Mouse (Mus musculus): ENCODE measurements at regions not wholly inside any gene's neighbourhood (a gene's known extent, or its start where the extent isn't known, plus 50 kb on each side); places are given as distances from the start of the nearest gene placed in this dataset.

DNA sequence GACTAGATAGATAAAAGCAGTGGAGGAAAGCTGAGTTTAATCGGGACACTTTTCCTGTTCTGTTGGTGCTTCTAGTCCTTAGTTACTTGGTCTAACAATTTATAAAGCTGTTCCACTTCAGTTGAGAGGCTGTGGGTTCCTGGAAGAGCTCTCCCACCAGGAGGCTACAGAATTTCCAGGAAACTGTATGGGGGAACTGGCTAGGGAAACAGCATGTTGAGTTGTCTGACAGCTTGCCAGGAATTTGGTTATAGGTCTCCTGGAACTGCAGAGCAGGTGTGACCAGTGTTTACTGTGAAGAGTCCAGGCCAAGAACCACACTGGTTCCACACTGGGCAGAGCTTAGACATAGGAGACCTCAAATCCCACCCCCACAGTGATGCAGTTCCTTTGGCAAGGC lies 65.0 kb upstream of the Pik3cg start:
- DNase-seq = no peak

DNA sequence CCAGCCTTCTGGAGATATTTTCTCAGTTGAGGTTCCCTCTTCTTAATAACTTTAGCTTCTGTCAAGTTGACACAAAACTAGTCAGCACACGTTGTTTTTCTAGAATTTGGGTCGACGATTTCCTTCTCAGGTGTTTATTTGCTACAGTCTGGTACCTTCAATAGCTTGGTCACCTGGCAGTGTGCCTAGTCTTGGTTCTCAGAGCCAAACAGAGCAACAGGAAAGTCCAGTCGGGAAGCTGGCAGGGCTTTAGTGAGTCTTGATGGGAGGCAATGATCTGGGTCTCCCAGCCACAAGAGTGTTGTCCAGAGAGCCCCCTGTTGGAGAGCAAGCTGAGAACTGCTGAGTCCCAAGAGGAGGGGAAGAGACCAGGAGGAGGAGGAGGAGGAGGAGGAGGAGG lies 71.4 kb upstream of the Pik3cg start:
- DNase-seq = no peak

DNA sequence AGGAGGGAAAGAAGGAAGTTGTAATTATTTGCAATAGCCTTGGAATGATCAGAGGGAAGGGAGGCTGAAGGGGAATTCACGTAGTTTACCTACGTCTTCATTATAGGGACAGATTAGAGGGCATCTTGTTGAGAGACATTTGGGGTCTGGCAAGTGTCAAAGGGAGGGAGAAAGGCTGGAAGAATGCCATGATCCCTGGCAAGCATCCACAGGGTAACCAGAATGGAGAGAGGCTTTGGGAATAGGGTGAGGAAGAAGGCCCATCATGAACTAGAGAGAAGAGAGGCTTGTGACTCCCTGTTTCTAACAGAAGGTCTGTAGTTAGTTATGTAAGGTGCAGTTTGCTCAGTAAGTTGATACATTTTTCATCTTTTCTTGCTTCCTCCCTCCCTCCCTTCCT lies 71.8 kb upstream of the Pik3cg start:
- DNase-seq = no peak

DNA sequence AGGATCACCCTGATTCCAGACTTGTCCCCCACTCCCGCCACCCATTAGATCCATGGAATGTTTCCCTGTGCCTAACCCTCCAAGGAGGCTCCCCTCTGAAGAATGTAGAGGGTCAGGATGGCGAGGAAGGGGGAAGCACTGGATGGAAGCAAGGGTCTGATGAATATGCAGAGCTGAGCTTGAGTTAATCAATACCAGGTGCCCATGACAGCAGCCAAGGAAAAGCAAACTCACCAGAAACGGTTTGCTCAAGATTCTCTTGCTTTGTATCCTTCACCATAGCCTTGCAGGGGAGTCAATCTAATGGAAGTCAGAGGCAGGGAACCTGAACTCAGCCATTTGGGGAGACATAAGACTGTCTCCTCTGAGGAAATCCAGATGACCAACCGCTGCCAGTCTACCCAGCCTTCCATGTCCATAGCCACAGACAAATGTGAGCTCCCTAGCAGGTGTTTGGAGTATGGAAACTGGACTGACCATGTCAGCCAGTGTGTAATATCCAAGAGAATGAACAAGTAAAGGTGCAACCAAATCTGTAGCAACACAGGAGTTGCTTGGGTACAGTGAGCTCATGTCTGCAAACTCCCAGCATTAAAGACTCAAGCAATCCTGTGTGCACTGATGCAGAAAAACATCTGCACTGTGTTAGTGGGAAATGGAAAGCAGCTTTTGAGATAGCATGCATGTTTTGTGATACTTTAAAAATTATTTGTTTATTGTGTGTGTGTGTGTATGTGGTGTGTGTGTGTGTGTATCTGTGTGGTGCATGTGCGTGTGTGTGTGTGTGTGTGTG lies 74.1 kb upstream of the Pik3cg start:
- DNase-seq = no peak

DNA sequence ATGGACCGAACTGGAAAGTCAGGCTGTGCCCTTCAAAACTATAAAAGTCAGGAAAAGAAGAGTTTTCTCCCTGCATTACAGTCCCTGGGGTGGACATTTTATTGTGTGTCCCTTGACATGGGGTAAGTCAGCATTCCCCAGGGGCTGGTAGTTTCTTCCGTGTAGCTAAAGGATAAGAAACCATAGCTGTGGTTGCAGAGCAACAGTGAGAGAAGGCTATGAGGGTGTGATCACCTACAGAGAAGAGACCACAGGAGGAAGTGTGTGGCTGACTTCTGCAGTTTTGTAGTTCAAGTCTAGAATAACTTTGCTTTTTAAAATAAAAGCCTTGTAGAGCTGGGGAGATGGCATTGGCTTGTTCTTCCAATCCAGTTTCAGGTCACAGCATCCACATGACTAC lies 76.6 kb upstream of the Pik3cg start:
- DNase-seq = no peak

DNA sequence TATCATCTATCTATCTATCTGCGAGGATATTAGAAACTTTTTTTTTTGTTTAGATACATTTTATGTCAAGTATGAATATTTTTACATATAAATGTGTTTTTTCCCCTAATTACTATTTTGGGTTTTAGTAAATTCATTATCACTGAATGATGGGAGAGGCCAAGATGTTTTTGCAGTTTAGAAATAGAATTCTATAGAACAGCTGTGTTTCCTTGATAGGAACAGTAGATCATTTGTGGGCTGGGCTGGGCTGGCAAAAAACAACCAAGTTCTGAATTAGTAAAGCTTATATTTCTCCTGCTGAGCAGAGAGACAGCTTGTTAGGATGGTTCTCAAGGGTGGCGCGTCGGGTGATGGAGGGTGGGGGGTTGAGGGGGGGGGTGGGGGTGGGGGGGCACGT lies 78.2 kb upstream of the Pik3cg start:
- DNase-seq = no peak

DNA sequence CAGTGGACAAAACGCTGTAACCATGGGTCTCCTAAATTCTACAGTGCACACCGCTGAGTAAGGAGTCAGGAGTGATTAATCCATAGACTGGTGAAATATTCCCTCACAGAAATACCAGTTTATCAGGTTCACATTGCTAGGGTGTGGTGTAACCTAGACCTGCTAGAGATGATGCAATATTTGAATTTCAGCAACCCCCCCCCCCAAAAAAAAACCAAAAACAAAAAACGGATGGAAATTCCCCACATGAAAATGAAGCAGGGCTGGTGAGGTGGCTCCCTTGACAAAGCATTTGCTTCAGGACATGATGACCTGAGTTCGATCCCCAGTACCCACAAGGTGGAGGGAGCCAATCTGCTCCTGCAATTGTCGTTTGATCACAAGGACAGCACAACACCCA lies 82.7 kb upstream of the Pik3cg start:
- no peak for DNase-seq

DNA sequence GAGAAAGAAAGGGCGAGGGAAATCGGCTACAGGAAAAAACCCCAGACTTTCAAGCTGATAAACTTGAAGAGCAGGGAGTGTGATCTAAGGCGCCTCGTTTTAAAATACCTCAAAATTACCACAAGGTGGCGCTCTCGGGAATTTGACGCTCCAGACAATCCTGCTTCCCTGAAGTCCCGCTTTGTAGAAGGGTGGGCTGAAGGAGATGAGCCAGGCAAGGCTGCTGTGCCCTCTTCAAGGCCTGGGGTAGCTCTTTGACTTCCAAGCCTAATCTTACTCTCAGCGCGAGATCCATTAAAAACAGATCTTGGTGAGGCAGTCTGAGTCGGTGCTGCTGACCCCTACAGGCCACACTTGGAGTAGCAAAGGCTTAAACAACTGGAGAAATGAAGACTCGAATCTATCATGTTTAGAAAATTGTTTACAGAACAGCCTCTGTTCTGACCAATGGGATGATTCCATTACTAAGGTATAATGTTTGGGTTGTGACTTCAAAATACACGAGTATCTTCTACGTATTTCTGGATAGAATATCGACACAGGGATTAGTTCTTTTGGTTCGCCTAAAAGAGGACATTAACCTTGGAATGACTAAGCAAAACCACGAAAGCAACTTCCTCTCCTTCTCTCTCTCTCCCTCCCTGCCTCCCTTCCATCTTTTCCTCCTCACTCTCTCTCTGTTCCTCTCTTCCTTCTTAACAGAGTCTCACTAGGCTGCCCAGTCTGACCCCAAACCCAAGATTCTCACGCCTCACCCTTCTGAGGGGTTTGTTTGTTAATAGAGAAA lies 83.7 kb upstream of the Pik3cg start:
- peak; percentile 17 for DNase-seq

DNA sequence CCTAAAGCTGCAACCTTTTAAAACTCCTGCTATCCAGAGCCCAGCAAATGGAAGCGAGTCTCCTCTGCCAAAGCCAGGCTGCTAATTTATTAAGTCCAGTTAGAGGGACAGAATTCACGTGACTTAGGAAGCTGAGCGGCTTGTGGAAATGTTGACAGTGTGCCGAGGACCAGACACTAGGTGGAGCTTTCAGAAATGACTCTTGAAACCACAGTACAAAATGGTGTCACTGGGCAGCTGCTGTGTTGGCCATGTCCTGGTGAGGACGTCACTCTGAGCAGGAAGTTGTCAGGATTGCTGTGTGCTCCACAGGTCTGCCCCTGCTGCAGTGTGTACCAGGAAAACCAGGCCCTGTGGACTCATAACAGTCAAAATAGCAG lies 84.3 kb upstream of the Pik3cg start:
- DNase-seq = no peak

DNA sequence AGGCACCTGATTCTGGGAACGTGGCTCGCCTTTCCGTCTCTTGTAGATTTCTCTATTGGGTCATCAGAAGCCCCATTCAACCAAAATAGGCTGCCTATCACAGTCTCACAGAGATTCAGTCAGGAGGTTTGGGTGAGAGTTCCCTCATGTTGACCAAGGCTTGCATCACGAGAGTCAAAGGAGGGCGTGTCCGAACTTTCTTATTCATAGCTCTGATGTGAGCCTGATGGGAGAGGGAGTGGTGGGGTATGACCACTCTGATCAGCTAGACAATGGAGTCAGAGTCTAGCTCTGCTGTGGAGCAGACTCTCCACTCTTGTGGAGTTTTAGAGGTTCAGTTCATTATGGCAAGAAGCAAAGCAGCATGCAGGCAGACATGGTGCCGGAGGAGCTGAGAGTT lies 81.1 kb upstream of the Ccdc71l start:
- DNase-seq = no peak

DNA sequence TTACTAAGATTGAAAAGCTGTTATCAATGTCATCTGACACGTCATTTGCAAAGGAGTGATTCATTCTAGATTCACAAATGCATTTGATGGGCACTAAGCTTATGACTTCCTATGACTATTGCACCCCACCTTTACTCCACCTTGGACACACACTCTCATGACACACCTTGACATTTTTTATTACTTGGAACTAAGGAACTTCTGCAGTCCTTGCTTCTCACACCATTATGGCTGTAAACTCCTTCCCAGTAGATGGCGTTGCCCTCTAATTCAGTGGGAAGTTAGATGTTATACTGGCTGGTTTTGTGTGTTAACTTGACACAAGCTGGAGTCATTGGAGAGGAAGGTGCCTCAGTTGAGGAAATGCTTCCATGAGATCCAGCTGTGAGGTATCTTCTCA lies 78.8 kb upstream of the Ccdc71l start:
- no peak for DNase-seq

DNA sequence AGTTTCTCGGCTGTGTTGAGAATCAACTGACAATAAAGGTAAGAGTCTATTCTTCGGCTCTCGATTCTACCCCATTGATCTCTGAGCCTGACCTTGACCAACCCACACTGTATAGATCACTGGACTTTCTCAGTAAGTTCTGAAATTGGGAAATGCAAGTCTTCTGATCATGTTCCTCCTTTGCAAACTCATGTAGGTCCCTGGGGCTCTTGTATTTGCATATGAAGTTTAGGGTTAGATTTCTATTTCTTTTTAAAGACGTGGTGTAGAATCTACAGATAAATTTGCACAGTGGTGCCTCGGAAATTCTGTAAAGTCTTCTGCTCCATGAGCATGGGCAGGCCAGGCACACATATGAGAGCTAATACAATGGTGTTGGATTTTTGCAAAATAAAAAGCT lies 72.8 kb upstream of the Ccdc71l start:
- no peak for DNase-seq

DNA sequence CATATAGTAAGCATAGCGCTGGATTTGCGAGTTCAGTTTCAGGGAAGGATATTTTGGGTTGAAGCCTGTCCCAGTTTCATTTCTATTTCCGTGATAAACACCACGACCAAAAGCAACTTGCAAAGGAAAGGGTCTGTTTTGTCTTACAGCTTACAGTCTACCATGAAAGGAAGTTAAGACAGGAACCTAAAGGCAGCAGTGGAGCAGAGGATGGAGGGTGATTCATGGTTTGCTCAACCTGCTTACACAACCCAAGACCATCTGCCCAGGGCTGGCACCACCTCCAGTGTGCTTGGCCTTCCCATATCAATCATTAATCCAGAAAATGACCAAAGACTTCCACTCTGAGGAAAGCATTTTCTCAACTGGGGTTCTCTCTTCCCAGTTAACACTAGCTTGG lies 72.2 kb upstream of the Ccdc71l start:
- DNase-seq = no peak

DNA sequence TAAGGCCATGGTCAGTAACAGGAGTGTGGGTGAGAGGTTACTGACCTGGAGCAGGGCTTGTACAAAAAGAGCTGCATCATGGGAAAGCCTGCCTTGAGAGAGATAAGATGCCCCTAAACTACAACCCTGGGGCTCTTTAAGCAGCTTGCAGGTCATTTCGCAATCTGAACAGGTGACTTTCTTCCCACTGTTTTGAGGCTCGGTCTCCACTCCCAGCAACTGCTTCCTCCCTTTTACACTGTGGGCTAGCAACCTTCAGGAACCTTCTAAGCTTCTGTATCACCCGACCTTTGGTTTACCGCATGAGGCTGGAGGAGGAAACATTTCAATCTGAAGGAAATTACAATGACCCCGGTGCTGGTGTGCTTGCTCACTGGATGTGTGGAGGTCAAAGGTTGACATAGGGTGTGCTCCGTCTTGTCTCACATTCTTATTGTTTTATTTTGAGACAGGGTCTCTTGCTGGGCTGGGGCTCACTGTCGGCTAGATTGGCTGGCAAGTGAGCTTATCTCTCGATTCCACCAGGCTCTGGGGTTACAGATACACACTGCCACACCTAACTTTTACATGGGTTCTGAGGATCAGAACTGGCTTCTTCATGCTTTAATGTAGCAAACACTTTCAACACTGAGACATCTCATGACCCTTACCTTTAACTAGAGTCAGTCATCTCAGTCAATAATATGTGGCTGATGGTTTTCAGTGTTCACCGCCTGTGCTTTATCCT lies 71.1 kb upstream of the Ccdc71l start:
- DNase-seq = no peak

DNA sequence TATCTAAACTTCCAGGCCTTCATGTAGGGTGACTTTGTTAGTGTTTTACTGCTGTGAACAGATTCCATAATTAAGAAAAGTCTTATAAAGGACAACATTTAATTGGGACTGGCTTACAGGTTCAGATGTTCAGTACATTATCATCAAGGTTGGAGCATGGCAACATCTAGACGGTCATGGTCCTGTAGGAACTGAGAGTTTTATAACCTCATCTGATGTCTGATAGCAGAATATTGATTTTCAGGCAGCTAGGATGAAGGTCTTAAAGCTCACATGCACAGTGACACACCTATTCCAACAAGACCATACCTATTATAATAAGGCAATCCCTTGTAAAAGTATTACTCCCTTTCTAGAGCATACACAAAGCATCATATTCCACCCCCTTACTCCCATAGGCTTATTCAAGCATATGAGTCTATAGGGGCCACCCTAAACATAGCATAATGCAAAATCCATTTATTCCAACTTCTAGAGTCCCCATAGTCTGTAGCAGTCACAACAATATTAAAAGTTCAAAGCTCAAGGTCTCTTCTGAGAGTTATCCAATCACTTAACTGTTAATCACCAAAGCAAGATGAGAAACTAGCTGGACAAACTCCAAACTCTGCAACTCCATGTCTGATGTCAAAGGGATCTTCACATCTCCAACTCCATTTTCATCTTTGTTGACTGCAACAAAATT lies 63.3 kb upstream of the Ccdc71l start:
- DNase-seq = no peak
